Mouse (Mus musculus) E14TG2a.4 (cell line): ENCODE measurements around the gene Tmed2.

ENCODE experiments used
- CTCF ChIP-seq: conservative IDR thresholded peaks from 2 replicates; pipeline ENCODE4 v1.5.1; 2014; ENCODE audit warnings: low read length
- NANOG ChIP-seq: IDR thresholded peaks from 2 replicates; pipeline ENCODE4 v1.6.1; 2014; ENCODE audit warnings: borderline replicate concordance, low read length, mixed read lengths
- POU5F1 ChIP-seq: IDR thresholded peaks from 2 replicates; pipeline ENCODE4 v1.6.1; 2014; ENCODE audit warnings: low read length, borderline replicate concordance

DNA sequence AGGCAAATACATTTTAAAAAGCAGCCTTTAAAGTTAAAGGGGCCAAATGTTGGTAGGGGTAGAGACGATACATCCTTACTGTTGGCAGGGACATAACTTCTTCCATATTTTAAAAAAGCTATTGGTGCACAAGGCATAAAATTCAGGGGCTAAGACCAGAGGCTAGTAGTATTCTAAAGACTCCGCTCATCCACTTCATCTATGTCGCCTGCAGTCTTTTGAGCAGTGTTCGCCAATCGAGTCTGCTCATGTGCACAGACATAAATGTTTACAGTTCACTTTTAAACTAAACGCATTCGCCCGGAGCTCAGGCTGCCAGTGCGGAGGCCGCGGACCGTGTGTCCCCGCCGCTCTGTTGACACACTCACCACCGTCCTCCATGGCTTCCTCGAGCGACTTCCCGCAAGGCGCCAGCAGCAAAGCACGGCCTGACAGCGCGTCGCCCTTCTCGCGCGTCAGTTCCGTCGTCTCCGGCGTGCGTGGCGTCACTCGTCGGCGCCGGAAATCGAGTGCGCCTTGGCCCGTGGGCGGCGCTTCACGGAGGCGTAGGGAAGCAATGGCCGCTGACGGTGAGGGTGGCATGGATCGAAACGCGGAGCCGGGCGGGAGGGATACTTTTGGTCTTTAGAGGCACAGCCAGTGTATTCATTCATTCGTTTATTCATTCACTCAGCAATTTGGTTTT lies 38.3 kb downstream of the Tmed2 start, which contains the start of the genes Eif2b1 and Gtf2h3:
- TF ChIP-seq CTCF = no peak
- TF ChIP-seq NANOG = no peak
- TF ChIP-seq POU5F1 = no peak
